Mouse (Mus musculus) brain, embryonic 14.5 days (tissue): ENCODE results near the gene Prim2.

ENCODE experiments used
- CTCF ChIP-seq: fragments of 200-500 bp; IDR thresholded peaks from 2 replicates; pipeline ENCODE4 v1.5.1; 2012; ENCODE audit warnings: inconsistent platforms, mild to moderate bottlenecking, moderate library complexity, borderline replicate concordance; ENCODE audit not compliant: insufficient read depth, insufficient read length; ENCODE audit errors: extremely low read depth
- POLR2A ChIP-seq: fragments of 200-500 bp; IDR thresholded peaks from 2 replicates; pipeline ENCODE4 v1.6.1; 2012; ENCODE audit warnings: mild to moderate bottlenecking, inconsistent platforms, borderline replicate concordance; ENCODE audit not compliant: poor library complexity, insufficient read depth, insufficient read length, severe bottlenecking; ENCODE audit errors: extremely low read depth

- TF ChIP-seq POLR2A (no peak), CTCF (no peak)
These were observed 95.1 kb downstream of the Prim2 start for GRCm38 (mm10) chr1:33574459-33574858.
